Mouse (Mus musculus) G1E (cell line): ENCODE measurements around the gene Nt5e. TPM values are rescaled to one million over a fixed set of nuclear protein-coding genes. Genes with fewer than 3 reads are reported as not detected.

Experiments
- ATAC-seq: 2 replicates; pipeline ENCODE4 v1.8.0; 2016; ENCODE audit warnings: mild to moderate bottlenecking; ENCODE audit not compliant: insufficient number of reproducible peaks, poor library complexity, low FRiP score, severe bottlenecking; ENCODE audit errors: extremely low read depth
- DNase-seq: peaks from one replicate; pipeline ENCODE4 v3.0.0; 2012; ENCODE audit warnings: low spot score
- H3K27me3 ChIP-seq: 2 replicates; pipeline ENCODE4 v1.6.1; 2012; ENCODE audit warnings: mild to moderate bottlenecking, low read length, inconsistent platforms; ENCODE audit not compliant: insufficient read depth
- H3K36me3 ChIP-seq: replicated peaks from 2 replicates; pipeline ENCODE3; 2012; ENCODE audit warnings: mild to moderate bottlenecking, inconsistent platforms
- H3K4me1 ChIP-seq: 2 replicates; pipeline ENCODE4 v1.6.1; 2012; ENCODE audit warnings: low read depth, low read length, inconsistent platforms, mixed read lengths; ENCODE audit not compliant: insufficient read depth
- H3K4me3 ChIP-seq: 2 replicates; pipeline ENCODE4 v1.5.1; 2012; ENCODE audit warnings: low read depth, mild to moderate bottlenecking, inconsistent platforms, low read length, moderate library complexity, mixed read lengths
- H3K9me3 ChIP-seq: replicated peaks from 2 replicates; pipeline ENCODE4 v1.6.1; 2012; ENCODE audit warnings: inconsistent platforms
- CTCF ChIP-seq: IDR thresholded peaks from 2 replicates; pipeline ENCODE4 v1.5.1; 2012; ENCODE audit warnings: low read depth, low read length, inconsistent platforms, mixed read lengths
- GATA1 ChIP-seq: IDR thresholded peaks from 2 replicates; pipeline ENCODE4 v1.6.1; 2012; ENCODE audit warnings: borderline replicate concordance, low read length, inconsistent platforms, mixed read lengths
- GATA2 ChIP-seq: IDR thresholded peaks from 2 replicates; pipeline ENCODE4 v1.6.1; 2012; ENCODE audit warnings: low read depth, low read length, inconsistent platforms, borderline replicate concordance
- POLR2AphosphoS5 ChIP-seq: IDR thresholded peaks from 2 replicates; pipeline ENCODE4 v1.6.1; 2012; ENCODE audit warnings: low read depth, low read length, inconsistent platforms; ENCODE audit not compliant: insufficient replicate concordance
- TAL1 ChIP-seq: conservative IDR thresholded peaks from 2 replicates; pipeline ENCODE4 v1.6.1; 2012; ENCODE audit warnings: low read depth, low read length, inconsistent platforms, mixed read lengths
- polyA plus RNA-seq: library from polyadenylated mRNA; stranded (reverse); fragments of >175 nt; gene quantifications from 2 replicates; pipeline ENCODE4 v1.2.3, GENCODE M21; 2012
- total RNA-seq, 2 experiments: library from RNA; stranded (forward) in 1 of 2; stranded (reverse) in 1 of 2; fragments of 200-1000 nt in 1 of 2; fragments of >200 nt in 1 of 2; fragmentation: Nextera tagmentation in 1 of 2; gene quantifications; 2 replicates each; pipeline ENCODE4 v1.2.3; 2014 to 2017

Gene Nt5e
- total RNA-seq (2014; fragmentation: Nextera tagmentation) (not detected in 2 replicates), total RNA-seq (2017) (0.06 and 0.22 TPM in 2 replicates), polyA plus RNA-seq (not detected in 2 replicates)

- TF ChIP-seq POLR2AphosphoS5: no peak
- no peak for TF ChIP-seq TAL1
- no peak for TF ChIP-seq GATA1
- TF ChIP-seq CTCF: no peak
- TF ChIP-seq GATA2: no peak
- Histone ChIP-seq H3K4me3 (no peak within 1 kb of the TSS), H3K27me3 (peaks cover 8% of the 10 kb centered on the region), H3K36me3 (no peaks in the 10 kb centered on the region), H3K9me3 (no peaks in the 10 kb centered on the region), H3K4me1 (no peaks in the 10 kb centered on the region)
- ATAC-seq: no peak
- DNase-seq: no peak
Measured at GRCm38 (mm10) chr9:88326930-88327901, at the start of gene Nt5e. TSS of gene Nt5e (plus strand) at chr9:88327197.

- H3K4me3 ChIP-seq: no peak overlapping the region
- H3K27me3 ChIP-seq: no peaks in the 10 kb centered on the region; the same call in 1 of the 2 replicates
- ATAC-seq (no peak), DNase-seq (no peak)
- TF ChIP-seq CTCF: no peak
- no peak for TF ChIP-seq POLR2AphosphoS5
- TF ChIP-seq GATA1: no peak
- TF ChIP-seq GATA2: no peak
- no peak for TF ChIP-seq TAL1
- H3K9me3 ChIP-seq: no peaks in the 10 kb centered on the region
- no peaks in the 10 kb centered on the region for H3K4me1 ChIP-seq
- H3K36me3 ChIP-seq: no peaks in the 10 kb centered on the region
Measured at GRCm38 (mm10) chr9:88277588-88277987, 49.4 kb upstream of the Nt5e start.

DNA sequence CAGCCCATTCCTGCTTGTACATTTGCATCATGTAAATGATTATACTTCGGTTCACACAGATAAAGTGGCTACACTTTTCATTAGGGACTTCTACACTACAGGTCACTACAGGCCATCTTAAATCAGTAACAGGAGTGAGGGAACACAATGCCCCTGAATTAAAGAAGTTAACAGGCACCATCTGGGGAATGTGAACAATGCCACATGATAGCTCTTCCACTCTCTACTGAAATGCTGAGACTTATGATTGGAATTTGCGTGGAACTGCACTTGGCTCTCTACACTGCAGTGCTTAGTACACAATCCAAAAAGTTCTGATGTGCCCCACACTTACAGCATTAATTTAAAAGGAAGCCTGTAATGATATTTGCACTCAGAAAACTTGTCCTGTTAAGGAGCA lies 47.3 kb upstream of the Nt5e start:
- H3K9me3 ChIP-seq: no peaks in the 10 kb centered on the region
- H3K4me3 ChIP-seq: no peak overlapping the region
- H3K4me1 ChIP-seq: no peaks in the 10 kb centered on the region
- DNase-seq (no peak), ATAC-seq (no peak)
- no peaks in the 10 kb centered on the region; the same call in 1 of the 2 replicates for H3K27me3 ChIP-seq
- no peak for TF ChIP-seq GATA2
- no peak for TF ChIP-seq TAL1
- TF ChIP-seq POLR2AphosphoS5: no peak
- TF ChIP-seq GATA1: no peak
- no peak for TF ChIP-seq CTCF
- no peaks in the 10 kb centered on the region for H3K36me3 ChIP-seq

GRCm38 (mm10) chr9:88289568-88290168 lies 37.3 kb upstream of the Nt5e start:
- H3K27me3 ChIP-seq: no peaks in the 10 kb centered on the region
- DNase-seq (no peak), ATAC-seq (no peak)
- H3K4me1 ChIP-seq: no peaks in the 10 kb centered on the region
- H3K36me3 ChIP-seq: no peaks in the 10 kb centered on the region
- H3K4me3 ChIP-seq: no peak overlapping the region
- no peaks in the 10 kb centered on the region for H3K9me3 ChIP-seq
- TF ChIP-seq GATA1: no peak
- TF ChIP-seq TAL1: no peak
- TF ChIP-seq CTCF: no peak
- TF ChIP-seq POLR2AphosphoS5: no peak
- TF ChIP-seq GATA2: no peak

GRCm38 (mm10) chr9:88292836-88293370 lies 34.1 kb upstream of the Nt5e start:
- no peaks in the 10 kb centered on the region for H3K4me1 ChIP-seq

DNA sequence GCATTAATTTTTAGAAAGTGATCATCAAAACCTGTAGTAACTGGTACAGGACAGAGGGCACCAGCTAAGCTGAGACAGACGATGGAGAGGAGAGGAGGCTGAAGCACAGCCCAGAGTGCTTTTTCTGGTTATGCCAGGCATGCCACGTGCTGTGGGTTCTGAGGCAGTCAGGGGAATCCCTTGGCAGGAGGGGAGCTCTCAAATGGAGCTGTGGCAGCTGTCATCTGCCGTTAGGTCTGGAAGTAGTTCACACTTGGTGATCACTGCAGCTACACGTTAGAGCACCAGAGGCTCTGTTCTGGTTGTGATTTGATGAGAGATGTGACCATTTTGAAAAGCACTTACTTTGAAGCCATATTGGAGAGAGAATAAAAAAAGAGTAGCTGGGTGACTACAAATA lies 31.2 kb upstream of the Nt5e start:
- Histone ChIP-seq H3K4me1 (no peaks in the 10 kb centered on the region), H3K27me3 (no peaks in the 10 kb centered on the region), H3K36me3 (no peaks in the 10 kb centered on the region), H3K4me3 (no peak overlapping the region), H3K9me3 (no peaks in the 10 kb centered on the region)
- DNase-seq (no peak), ATAC-seq (no peak)
- no peak for TF ChIP-seq GATA1
- TF ChIP-seq CTCF: no peak
- no peak for TF ChIP-seq POLR2AphosphoS5
- no peak for TF ChIP-seq TAL1
- TF ChIP-seq GATA2: no peak

More at GRCm38 (mm10) chr9:88292836-88293370, 34.1 kb upstream of the Nt5e start:
- TF ChIP-seq GATA2 (no peak), GATA1 (no peak), POLR2AphosphoS5 (no peak), TAL1 (no peak), CTCF (no peak)
- no peak for ATAC-seq
- no peaks in the 10 kb centered on the region for H3K9me3 ChIP-seq
- H3K27me3 ChIP-seq: no peaks in the 10 kb centered on the region
- no peaks in the 10 kb centered on the region for H3K36me3 ChIP-seq
- no peak overlapping the region for H3K4me3 ChIP-seq
- no peak for DNase-seq
